Mouse (Mus musculus): ENCODE measurements around the gene Bbs5.
"Not testable (repeated sequence)": the region's sequence is repeated elsewhere in the genome, so short reads cannot be mapped to it uniquely, and the experiment has no call there.

The Bbs5 gene

DNA sequence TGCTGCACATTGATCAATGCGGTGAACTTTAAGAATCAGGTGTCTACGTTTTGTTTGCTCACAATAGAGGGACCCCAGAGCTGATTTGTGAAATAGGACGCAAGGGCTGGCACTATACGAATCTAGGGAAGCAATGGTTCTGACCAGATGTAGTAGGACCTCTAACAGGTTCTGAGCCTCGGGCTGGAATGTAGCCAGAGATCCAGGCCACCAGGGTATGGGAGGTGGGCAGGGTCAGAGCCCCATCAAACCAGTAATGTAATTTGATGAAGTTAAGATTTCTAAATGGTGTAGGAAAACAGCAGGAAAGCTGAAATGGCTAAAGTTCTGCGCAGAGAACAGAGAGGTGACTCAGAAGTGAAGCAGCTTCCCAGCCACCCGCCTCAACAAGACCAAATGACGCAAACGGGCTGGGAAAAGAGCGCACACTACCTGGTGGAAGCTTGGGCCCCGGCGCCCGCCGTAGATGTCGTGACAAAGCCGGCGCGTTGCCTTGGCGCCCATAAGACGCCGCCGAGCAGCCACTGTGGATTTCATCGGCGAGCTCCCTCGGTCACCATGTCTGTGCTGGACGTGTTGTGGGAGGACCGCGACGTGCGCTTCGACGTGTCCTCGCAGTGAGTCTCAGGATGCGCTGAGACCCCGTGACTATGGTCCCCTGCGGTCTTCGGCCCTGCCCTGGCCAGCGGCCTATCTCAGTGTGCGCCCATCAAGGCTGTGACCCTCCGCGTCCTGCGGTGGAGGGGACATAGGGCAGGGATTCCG, at the start of gene Bbs5:
Gene Bbs5 (plus strand): TSS at position 446 of the 765 bp plus-strand sequence.
- peak; percentile 94 for DNase-seq

DNA sequence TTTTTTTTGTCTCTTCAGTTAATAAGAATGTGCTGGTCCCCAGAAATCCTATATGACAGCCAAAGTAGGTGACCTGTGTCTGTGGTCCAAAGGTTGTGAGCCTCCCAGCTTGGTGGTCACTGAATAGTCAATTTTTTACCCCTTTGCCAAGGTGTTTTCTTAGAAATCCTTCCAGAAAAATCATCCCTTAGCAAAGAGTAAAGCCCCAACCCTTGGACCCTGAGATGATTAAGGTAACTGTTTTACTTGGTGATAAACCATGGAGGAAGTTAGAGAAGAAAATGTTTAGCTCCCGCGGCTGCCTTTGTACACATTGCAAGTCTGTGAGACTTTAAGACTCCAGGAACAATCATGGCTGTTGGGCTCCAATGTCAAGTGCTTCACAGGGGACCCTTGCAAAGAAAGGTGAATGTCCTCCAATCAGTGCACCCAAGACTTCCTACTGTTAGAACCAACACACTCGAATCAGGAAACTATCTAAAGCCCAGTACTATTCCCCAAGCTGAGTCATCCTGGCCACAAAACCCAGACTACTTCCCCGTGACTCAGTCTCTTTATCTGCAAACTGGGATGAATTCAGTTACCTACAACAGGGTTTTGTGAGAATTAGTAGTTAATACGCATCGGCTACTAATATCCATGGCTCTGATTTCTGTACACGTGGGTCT, 43.1 kb upstream of the Bbs5 start:
- no peak for DNase-seq

- no peak for DNase-seq
These were observed 40.4 kb upstream of the Bbs5 start for GRCm38 (mm10) chr2:69606621-69607020.

GRCm38 (mm10) chr2:69612237-69612636, 34.7 kb upstream of the Bbs5 start:
- DNase-seq = no peak

GRCm38 (mm10) chr2:69612716-69613115, 34.3 kb upstream of the Bbs5 start:
- DNase-seq = no peak

GRCm38 (mm10) chr2:69613237-69613636, 33.7 kb upstream of the Bbs5 start:
- DNase-seq = no peak

DNA sequence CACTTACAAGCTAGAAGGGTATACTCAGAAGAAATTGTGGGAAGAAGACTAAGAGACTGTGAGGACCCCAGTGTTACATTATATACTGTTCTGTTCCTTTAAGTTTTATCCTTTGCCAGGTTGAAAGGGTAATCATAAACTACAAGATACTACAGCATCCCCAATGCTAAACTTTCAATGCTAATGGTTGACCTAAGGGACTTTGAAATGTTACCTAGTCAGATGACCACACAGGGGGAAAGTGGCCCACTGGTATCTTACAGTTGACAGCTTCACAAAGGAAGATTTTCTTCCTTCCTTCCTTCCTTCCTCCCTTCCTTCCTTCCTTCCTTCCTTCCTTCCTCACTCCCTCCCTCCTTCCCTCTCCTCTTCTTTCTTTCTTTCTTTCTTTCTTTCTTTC, 28.6 kb upstream of the Bbs5 start:
- no peak for DNase-seq

- DNase-seq = no peak
These were observed 27.7 kb upstream of the Bbs5 start for GRCm38 (mm10) chr2:69619286-69619685.

- no peak for DNase-seq
These were observed 17.8 kb upstream of the Bbs5 start for GRCm38 (mm10) chr2:69629215-69629614.

- DNase-seq = no peak
These were observed 17.1 kb upstream of the Bbs5 start for GRCm38 (mm10) chr2:69629914-69630313.

DNA sequence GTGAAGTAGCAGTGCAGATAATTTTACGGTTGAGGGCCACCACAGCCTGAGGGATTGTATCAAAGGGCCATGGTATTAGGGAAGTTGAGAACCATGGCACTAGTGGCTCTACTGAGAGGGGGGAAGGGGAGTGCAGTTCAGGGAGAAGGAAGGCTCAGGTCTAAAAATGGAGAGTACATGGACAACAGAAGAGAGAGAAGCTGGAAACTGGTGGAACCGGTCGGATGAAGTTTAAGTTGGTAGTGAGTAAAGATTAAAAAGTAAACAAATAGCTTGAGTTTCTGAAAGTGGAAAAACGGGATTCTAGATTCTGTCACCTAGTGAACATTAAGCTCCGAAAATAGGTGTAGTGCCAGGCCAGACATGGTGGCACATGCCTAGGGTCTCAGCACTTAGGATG, 16.2 kb upstream of the Bbs5 start:
- no peak for DNase-seq

DNA sequence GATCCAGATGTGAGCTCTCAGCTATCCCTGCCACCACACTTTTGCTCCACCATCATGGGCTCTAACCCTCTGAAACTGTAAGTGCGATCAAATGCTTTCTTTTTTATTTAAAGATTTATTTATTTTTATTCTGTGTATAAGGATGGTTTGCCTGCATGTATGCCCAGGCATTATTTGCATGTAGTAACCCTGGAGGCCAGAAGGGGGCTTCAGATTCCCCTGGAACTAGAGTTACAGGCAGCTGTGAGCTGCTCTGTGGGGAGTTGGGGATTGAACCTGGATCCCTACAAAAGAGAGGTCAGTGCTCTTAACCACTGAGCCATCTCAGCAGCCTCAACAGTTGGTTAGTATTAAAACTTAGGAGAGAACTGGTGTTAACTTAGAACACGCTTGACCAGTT, 15.5 kb upstream of the Bbs5 start:
- no peak for DNase-seq

DNA sequence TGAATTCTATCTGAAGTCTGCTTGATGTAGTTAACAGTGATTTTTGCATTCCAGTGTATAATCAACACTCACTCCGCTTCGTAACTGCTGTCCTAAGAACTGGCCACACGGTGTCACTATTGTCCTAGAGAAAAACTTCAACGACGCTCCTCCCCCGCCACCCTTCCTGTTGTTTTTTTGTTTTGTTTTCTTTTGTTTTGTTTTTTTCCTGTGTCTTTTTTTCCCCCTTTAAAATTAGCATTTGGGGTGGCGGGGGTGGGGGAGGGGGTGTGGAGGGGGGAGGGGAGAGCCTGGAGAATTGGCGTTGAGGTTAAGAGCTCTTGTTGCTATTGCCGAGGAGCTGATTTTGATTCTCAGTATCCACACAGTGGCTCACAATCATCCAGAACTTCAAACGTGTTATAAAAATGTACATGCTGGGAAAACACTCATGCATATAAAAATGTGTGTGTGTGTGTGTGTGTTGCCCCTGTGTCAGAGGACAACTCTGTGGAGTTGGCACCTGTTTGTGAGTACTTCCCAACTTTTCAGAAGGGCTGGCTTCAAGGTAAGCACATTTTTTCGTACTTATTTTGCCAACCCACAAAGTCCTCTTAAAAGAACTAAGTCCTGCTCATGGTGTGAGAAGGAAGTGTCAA, 11.8 kb upstream of the Bbs5 start:
- no peak for DNase-seq

DNA sequence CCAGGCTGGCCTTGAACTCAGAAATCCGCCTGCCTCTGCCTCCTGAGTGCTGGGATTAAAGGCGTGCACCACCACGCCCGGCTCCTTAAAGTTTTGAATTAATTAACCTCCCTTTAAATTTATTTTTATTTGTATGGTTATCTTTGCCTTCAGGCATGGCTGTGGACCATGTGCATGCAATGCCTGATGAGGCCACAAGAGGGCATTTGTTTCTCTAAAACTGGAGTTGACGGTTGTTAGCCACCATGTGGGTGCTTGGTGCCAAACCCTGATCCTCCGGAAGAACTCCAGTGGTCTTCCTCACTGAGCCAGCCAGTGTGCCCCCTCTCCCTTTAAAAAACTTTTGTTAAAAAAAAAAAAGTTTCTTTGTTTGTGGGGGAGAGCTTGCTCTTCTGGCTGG, 11.2 kb upstream of the Bbs5 start:
- DNase-seq = no peak

GRCm38 (mm10) chr2:69637989-69638388, 9.0 kb upstream of the Bbs5 start:
- not testable (repeated sequence) for DNase-seq

- no peak for DNase-seq
These were observed 6.9 kb upstream of the Bbs5 start for GRCm38 (mm10) chr2:69640100-69640499.

DNA sequence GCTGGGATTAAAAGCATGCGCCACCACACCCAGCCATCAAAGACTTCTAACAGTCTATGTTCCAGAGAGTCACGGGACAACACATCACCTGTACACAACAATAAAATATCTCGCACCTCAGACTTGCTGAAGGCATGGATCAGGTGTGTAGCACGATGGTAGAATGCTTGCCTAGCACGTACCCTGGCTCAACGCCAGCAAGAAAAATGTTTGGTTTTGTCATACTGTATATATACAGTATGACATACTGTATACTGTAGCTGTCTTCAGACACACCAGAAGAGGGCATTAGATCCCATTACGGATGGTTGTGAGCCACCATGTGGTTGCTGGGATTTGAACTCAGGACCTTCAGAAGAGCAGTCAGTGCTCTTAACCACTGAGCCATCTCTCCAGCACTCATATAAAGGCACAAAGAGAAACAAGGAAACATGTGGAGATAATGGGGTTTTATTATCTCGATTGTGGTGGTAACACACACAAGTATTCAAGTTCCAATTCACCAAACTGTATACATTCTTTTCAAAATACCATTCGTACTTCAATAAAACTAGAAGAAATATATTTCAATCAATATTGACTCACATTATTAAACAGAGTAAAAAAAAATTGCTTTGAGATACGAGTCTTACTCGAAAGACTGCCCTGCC, 1.9 kb upstream of the Bbs5 start:
- DNase-seq = no peak

- DNase-seq = no peak
These were observed 2.7 kb downstream of the Bbs5 start for GRCm38 (mm10) chr2:69649716-69650115.

DNA sequence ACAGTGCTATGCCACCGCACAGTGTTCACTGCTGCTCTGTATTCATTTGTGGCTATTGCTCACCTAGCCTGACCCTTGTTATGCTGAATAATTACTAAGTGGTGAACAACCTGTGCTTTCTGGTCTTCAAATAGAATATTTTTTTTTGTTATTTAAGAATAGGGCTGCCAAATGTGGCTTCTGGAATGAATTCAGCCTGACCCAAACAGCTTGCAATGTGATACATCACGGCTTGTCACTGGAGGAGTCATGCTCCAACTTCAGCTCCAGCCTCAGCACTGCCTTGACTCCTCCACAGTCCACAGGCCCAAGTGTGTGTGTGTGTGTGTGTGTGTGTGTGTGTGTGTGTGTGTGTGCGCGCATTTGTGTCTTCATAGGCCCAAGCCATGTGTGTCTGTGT, 12.4 kb downstream of the Bbs5 start:
- no peak for DNase-seq

DNA sequence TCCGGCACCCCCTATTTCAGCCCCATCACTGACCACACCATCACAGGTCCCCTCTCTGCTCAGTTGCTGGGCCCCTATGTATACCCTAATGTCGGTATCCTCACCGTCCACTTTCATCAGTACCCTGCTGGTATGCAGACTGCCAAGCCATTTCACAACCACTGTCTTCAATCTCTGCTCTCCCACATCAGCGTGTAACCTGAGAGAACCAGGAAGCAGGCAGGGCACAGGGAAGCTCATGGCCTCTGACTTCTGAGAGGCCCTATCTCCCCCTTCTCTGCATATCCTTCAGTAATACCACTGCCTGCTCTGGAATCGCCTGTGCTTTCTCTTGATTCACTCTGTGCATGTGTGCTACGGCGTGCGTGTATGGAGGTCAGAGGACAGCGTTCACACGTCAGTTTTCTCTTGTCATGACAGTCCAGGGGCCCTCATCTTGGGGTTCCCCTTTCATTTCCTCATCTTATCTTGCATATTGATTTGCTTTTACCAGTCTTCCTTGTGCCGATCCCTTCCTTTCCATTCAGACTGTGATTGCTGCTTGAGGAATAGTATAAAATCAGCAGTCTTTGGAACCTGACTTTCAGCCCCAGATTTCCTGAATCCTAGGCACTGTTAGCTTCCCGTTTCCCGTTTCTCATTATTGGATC, 17.0 kb downstream of the Bbs5 start:
- DNase-seq = no peak

GRCm38 (mm10) chr2:69667656-69668055, 20.7 kb downstream of the Bbs5 start:
- DNase-seq = no peak

- no peak for DNase-seq
These were observed 21.4 kb downstream of the Bbs5 start for GRCm38 (mm10) chr2:69668414-69668813.

- DNase-seq = no peak
These were observed 22.9 kb downstream of the Bbs5 start, which contains the start of gene Klhl41 for GRCm38 (mm10) chr2:69669853-69670252. Gene Klhl41, plus strand, starts transcription at chr2:69670120.
